8 mouse cellular contexts compared by ENCODE assay signal in the genomic region with DNA sequence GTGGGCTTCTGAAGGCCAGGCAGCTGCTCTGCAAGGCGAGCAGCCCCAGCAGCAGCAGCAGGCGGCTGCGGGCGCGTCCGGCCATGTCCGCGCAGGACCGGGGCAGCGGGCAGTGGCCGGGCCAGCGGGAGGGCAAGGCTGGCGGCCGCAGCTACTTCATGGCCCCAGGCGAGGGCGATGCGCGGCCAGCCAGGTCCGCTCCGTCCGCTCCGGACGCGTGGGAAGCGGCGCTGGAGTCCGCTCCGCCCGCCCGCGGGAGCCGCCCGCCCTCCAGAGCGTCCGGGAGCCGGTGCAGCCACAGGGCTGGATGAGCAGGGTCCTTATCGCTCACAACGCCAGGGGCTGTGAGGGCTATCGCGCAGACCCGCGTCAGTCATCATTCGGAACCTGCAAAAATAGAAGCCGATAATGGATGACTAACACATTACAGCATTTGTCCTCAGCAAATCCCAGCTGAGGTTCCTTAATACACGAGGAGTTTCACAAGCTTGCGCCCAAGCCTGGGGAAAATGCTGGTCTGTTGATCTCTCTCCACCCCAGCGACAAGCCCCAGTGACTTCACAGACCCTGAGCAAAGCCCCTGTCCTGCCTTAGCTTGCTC.
DNase-seq lines count a peak whose midpoint lies in the region; ATAC-seq and TF ChIP-seq lines count a peak whose summit lies in the region.

No protein-coding gene starts in this region.

- H3K4me3 ChIP-seq in cortical plate, adult 2 months (ENCODE audit: insufficient read depth, low read length) = peak overlapping the region; percentile 71
- H3K4me3 ChIP-seq in hindbrain, postnatal 0 days (ENCODE audit: low read length) = peak overlapping the region; percentile 71

- H3K9ac ChIP-seq in hindbrain, postnatal 0 days (replicated peaks; ENCODE audit: low read length) = peak overlapping the region; percentile 70

- TF ChIP-seq CTCF in cortical plate, adult 2 months (IDR thresholded peaks at IDR 0.05; ENCODE audit: extremely low read depth, insufficient read depth, low read length) = no peak
- TF ChIP-seq CTCF in hindbrain, postnatal 0 days (IDR thresholded peaks at IDR 0.05; ENCODE audit: low read depth) = no peak

- intact Hi-C loops in left cerebral cortex, postnatal 4 days (cut with DNase I) = no loop called here

- peaks cover 1% of the 10 kb centered on the region; the same call in 1 of the 2 replicates for H3K4me1 ChIP-seq in cortical plate, adult 2 months (ENCODE audit: control insufficient read depth, insufficient read depth, low read length)
- H3K4me1 ChIP-seq in hindbrain, postnatal 0 days (ENCODE audit: insufficient read depth, low read length) = no peaks in the 10 kb centered on the region

- under 1% methylated on average over 46 of the region's 47 CpGs for WGBS in hindbrain, postnatal 0 days

- no peaks in the 10 kb centered on the region for H3K36me3 ChIP-seq in hindbrain, postnatal 0 days (ENCODE audit: insufficient read depth, low read length)

- no peaks in the 10 kb centered on the region for H3K27me3 ChIP-seq in hindbrain, postnatal 0 days (ENCODE audit: insufficient read depth, low read length)

- peak overlapping the region; percentile 83 for H3K4me2 ChIP-seq in hindbrain, postnatal 0 days (ENCODE audit: low read depth, low read length)

- DNase-seq in CD4-positive, CD25-positive, alpha-beta regulatory T cell, adult 2 months (ENCODE audit: low read depth, low spot score) = peak; percentile 2
- peak; percentile 75 for DNase-seq in gastrocnemius, postnatal 10 days
- peak; percentile 80 for DNase-seq in hindbrain, postnatal 0 days (ENCODE audit: low spot score)
- peak; percentile 75 for DNase-seq in left cerebral cortex, postnatal 4 days
- DNase-seq in mesoderm, embryonic 11.5 days (ENCODE audit: low read depth, low spot score) = peak; percentile 69
- peak; percentile 64 for DNase-seq in skeletal muscle tissue, adult 2 months (ENCODE audit: low read depth, low spot score)

- H3K9me3 ChIP-seq in hindbrain, postnatal 0 days (ENCODE audit: low read length) = no peaks in the 10 kb centered on the region

- H3K27ac ChIP-seq in cortical plate, adult 2 months (ENCODE audit: insufficient read depth, low read length) = peak overlapping the region; percentile 99
- H3K27ac ChIP-seq in hindbrain, postnatal 0 days = peak overlapping the region; percentile 88

- peak; percentile 16; the same call in 1 of the 2 replicates for TF ChIP-seq POLR2A in cortical plate, adult 2 months (IDR thresholded peaks at IDR 0.05; ENCODE audit: extremely low read depth, insufficient read depth, low read length)

- no peak for ATAC-seq in CD4-positive, CD25-positive, alpha-beta regulatory T cell, adult 4 months
- ATAC-seq in hindbrain, postnatal 0 days = peak; percentile 95

Comparison
In these comparisons a context has a peak if more than half of its experiments do, and no peak if none do; other contexts are left out.
1. DNase-seq: peak in every context shown above with its lines; median percentile 80 in hindbrain, postnatal 0 days; 75 in gastrocnemius, postnatal 10 days; 75 in left cerebral cortex, postnatal 4 days; 69 in mesoderm, embryonic 11.5 days; 64 in skeletal muscle tissue, adult 2 months; 2 in CD4-positive, CD25-positive, alpha-beta regulatory T cell, adult 2 months.